Mouse (Mus musculus): ENCODE measurements around the gene Srd5a1.
A peak's percentile ranks its signal among the peaks of the same experiment; 100 is the strongest.

Gene Srd5a1

DNA sequence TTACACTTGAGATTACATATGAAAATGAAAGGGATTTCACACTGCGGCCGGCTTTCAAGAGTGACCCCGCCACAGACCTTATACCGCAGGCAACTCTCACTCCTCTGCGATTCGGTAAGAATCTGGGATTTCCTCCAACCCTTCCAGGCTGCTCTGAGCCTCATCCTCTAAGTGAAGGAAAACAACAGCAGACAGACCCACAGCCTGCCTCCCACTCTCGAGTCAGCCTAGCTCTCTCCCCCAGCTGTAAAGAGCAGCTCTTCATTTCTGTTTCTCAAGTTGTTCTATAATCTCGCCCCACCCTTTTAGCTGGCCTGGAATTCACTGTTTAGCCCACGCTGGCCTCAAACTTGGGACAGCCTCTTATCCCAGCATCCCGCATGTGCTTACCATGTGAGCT is 69.5 kb downstream of the Srd5a1 start:
- DNase-seq (ENCODE audit: low read depth, low spot score): no peak

DNA sequence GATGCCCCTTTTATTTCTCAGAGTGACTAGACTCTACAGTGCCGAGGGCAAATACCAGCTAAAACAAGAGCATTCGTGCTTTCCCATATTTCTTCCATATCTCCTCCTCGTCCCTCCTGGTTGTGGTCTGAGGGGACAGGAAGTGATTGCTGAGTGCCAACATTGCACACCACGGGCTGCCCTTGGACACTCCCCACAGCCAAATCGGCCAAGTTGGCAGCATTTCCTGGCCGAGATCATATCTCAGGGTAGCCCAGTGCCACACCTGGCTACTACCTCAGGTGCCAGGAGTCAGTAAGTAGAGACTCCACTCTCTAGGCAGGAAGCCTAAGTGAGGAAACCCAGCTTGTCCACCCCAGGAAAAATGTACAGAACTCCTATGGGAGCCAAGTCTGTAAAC is 70.0 kb downstream of the Srd5a1 start:
- DNase-seq (ENCODE audit: low read depth, low spot score): no peak

DNA sequence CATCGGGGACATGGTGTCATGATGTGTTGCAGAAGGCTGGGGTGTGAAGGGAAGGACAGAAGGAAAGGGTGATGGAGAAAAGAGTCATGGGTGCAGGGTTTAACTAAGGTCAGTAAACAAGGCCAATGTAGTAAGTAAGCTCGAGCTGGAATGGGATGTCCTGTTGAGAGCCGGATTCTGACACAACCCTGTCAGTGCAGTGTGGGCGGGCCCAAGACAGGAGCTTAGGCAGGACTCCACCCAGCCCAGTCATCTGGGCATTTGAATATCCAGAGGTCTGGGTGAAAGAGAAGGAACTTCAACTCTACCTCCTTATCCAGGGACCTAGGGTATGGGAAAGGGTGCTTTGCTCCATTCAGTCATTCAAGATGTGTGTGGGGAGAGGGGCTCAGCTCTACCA is 72.9 kb downstream of the Srd5a1 start:
- no peak for DNase-seq (ENCODE audit: low read depth, low spot score)

DNA sequence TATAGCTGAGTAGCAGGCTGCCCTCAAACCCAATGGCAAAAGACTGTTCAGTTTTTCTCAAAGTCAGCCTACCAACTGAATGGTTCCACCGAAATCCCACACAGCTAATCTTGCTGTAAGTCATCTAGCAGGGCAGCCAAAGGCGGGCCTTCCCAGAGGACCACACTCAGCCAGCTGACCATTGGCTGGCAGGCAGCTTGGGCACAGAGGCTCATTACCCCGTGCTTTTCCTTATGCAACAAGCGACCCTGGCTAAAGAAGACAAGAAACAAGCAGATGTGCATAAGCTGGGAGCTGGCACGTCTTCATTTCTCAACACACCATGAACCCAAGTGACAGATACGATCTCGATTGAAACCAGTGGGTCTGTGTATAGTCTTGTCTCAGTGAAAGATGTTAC is 73.9 kb downstream of the Srd5a1 start:
- DNase-seq (ENCODE audit: low read depth, low spot score): no peak

DNA sequence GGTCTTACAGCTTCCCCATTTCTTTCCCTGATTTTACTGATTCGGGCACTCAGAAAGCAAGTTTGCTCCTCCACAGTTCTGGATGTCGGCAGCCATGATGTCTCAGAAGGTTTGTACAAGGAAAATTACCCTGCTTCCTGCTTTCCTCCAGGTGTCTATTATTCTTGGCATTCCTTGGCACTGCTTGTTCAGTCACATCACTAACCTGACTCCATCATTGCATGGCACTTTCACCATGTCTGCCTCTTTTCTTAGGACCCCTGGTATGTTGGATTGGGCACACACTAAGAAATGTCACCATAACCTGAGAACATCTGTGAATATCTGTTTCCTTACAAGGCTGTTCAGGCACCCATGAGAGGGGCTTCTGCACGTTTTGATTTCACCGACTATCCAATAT is 75.2 kb downstream of the Srd5a1 start:
- DNase-seq (ENCODE audit: low read depth, low spot score): no peak

DNA sequence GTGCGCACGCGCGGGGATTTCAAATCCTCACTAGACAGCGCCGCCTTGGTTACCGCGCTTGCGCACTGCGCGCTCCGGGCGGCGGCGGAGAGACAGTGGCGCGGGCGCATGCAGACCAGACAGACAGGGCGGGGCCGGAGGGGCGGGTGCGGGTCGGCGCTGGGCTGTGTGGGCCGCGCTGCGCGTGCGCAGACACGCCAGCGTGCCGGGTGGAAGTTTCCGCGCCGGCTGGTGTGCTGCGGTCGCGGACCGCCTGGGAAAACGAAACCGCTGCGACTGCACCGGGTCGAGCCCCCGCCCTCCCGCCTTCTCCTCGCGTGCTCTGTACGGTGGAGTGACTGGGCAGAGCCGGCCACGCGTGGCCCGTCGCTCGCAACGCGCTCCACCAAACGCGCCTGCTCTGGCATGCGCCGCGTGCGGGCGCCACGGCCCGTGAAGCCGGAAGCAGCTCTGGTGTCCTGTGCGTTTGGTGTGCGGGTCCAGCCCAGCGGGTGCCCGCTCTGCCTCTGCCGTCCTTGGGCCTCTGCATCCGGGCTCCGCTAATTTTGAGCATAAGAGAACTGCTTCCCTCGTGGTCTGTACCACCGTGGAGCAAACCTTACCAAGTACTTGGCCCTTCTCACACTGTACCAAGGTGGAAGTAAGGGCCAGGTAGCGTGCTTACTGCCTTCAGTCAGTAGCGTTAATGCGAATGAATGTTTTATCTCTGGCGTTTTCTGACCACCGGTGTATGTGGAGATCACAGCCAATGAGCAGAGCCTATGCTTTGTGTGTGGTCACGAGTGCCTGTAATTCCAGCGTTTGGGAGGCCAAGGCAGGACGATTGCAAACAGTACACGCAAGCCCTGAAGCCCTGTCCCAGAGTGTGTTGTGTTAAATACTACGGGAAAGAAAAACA is 76.3 kb downstream of the Srd5a1 start:
- DNase-seq (ENCODE audit: low read depth, low spot score): peak; percentile 97

DNA sequence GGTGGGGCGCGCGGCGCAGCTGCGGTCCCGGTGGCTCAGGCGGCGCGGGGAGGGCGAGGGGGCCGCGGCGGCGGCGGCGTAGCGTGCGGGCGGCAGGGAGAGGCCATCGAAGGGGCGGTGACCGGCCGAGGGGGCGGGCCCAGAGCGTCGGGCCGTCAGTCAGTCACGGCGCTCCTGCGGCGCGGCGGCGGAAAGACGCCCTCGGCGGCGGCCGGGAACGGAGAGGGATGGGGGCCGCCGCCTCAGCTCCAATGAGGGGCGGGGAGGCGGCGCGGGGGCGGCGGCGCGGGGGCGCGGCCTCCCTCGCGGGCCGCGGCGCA is 76.9 kb downstream of the Srd5a1 start, which contains the start of gene Tent4a:
Gene Tent4a, minus strand, starts transcription at position 284 of the 320 bp plus-strand sequence.
- DNase-seq (ENCODE audit: low read depth, low spot score): no peak

DNA sequence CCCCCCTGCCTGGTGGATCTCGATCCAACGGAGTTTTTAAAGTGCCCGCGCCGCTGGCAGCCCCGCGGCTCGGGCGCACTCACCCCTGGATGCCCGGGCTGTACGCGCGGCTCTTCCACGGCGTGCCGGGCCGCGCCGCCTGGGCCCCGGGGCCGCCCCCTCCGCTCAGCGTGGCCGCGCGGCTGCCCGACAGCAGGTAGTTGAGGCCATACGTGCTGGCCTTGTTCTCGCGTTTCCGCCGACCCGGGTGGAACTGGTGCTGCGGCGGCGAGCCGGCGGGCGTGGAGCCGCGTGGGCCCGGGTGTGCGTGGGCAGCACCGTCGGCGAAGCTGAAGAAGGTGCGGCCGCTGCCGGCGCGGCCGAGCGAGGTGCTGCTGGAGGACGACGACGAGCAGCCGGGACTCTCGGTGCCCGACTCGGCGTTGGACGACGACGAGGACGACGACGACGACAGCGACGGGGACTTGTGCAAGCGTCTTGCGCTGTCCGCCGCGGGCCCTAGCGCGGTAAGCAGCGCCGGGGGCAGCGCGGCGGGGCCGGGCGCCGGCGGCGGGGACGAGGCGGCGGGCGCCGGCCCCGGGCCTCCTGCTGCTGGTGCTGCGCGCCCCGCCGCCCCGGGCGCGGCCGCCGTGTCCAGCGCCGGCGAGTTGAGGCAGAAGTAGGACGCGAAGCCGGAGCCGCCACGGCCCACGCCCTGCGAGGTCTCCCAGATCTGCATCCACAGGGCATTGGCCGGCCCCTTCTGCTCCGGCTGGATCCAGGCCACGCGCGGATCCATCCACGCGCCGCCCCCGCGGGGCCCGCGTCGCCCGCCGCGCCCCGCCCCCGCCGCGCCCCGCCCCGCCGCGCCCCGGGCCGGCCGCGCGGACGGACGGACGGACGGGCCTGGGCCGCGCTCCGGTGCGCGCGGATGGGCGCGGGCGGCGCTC is 77.6 kb downstream of the Srd5a1 start, which contains the start of gene Nsun2:
Gene Nsun2, plus strand, starts transcription at position 342 of the 929 bp plus-strand sequence.
- DNase-seq (ENCODE audit: low read depth, low spot score): no peak

DNA sequence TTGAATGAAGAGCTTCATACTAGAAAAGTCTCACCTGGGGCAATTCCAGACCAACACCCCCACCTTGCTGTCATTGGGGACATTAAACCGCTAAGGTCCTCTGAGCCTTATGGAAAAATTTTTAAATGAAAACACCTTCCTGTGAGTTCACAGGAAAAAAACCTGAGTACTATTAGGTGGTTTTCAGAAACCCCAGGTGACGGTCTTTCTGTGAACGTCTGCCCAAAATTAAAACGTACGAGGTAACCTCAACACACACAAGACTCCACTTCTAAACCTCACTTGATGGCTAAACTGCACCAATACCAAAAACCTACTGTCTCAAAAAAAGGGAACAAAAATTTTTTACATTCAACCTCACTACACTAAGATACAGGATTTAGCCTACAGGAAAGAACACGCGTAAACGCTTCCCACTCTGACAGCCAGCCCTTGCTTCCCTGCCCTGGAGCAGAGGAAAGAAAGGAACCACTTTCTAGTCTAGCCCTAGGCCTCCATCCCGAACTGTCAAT is 78.3 kb downstream of the Srd5a1 start:
- DNase-seq (ENCODE audit: low read depth, low spot score): no peak

DNA sequence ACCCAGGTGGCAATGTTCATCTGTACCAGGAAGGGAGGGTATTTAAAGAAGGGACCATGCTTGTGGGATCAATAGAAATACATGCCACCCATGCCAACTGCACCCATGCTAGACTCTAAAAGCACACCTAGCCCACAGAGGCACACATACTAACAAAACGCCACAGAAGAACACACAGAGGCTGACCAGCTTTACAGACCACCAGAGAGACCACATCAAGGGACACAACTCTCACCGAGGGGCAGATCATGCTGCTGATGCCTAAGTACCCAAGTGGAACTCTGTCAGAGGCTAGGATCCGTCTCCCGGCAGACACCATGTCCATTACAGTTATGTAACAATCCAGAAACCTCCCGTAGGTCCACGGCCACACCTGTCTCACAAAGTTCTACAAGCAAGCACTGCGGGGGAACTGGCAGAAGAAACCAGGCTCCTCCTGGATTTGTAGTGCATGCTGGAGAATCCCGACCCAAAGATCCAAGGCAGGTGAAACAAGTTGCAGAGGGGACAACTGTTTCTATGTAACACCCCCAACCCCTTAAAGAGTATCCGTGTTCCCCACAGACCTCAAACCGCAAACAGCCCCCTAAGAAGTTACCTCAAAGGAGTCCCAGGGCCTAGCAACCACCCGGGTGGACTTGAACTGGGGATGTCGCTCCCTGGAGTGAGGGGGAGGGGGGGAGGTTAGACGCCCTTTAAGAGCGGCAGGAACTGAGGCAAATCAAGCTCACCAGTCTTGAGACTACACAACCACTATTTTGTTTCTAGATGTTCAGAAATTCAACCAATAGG is 78.9 kb downstream of the Srd5a1 start:
- DNase-seq (ENCODE audit: low read depth, low spot score): no peak

DNA sequence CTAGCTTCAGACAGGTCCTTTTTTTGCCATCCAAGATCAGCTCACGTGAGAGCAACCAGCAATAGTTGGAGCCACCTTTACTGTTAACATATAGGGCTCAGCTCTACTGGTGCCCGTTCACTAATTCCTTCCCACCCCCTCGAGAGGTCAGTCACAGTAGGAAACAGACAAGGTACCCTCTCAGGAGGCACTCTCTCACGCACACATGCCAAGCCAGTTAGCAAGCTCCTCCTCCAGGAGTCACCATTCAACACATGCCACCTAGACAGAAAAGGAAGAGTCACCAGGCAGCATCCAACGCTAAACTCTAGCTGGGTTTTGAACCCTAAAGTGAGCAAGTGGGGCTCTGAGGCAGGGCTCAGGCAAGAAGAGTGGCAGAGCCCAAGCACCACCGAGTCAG is 79.8 kb downstream of the Srd5a1 start:
- no peak for DNase-seq (ENCODE audit: low read depth, low spot score)

DNA sequence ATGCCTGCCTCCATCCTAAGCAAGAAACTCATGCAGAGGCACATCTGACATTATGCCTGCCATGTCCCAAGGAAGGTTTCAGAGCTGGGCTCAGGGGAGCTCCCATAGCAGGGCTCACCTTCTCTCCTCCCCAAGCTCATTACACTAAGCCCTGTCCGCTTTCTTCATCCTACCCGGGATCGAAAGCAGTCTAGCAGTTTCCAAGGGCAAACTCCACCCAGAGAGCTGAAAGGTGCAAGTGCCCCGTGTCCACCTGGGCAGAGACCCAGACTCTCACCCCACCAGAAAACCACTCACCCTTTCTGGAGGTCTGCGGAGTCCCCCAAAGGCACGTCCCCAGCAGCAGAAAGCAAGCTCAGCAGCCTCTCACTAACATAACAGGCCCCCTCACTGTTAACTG is 80.3 kb downstream of the Srd5a1 start:
- no peak for DNase-seq (ENCODE audit: low read depth, low spot score)

DNA sequence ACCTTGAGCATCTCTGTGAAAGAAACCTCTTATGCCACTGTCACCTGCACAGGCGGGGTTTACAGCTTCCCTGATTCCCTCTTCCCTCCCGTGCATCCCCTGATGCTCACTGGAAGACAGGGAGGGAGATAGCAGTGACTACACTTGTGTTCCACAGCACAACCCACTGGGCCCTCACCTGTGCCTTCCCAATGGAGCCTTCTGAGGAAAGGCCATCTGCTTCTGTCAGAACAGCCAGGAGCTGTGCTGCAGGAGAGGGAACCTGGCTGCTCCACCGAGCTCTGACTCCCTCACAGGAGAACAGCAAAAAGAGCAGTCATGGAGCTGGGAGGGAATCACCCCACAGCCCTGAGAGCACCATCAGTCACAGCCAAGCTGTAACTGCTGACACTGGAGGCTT is 81.1 kb downstream of the Srd5a1 start:
- DNase-seq (ENCODE audit: low read depth, low spot score): no peak

DNA sequence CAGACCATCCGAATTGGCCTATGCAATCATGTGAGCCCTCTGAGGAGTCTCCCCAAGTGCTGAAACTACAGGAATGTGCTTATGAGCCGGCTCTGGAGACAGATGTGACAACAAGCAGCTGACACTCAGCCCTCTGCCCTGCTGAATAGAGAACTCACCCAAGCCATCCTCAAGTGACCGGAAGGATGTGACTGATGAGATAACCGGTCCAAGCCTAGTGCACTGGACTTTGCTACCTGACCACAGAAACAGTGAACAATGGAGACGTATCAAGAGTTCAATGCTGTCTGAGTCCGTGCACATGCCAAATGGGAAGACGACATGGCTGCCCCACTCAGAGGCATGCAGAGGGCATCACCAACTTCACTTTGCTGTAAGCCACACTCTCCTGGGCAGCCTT is 82.7 kb downstream of the Srd5a1 start:
- DNase-seq (ENCODE audit: low read depth, low spot score): no peak

DNA sequence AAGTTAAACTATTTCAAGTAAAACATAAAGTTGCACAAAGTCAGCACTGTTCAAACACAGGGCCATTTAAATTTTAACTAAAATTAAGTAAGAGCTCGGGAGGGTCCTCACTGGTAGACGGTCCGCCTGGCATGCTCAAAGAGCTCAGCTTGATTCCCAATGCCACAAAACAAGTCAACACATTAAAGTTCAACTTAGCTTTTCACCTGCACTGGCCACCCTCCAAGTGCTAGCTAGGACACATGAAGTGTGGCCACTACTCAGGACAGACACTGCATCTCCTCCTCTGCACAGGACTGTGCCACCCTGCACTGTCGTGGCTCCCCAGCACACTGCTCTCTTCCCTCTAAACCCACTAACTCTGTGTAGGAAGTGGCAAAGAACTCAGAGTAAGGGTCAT is 85.4 kb downstream of the Srd5a1 start:
- no peak for DNase-seq (ENCODE audit: low read depth, low spot score)

DNA sequence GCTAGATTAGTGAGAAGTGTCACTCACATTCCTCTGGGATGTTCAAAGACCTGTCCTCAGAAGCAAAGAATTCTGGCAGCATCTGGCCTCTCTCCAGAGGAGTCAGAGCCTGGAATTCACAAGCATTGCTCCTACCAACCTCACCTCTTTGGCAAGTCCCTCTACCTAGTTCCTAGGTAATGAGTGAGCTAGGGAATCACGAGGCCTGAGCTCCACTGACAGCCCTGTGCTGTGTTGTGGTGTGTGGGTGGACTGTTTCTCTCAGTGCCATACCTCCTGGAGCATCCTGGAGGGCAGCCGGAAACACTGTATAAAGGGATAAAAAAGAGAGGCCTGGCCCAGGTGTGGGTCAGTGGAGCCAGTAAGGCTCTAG is 87.1 kb downstream of the Srd5a1 start:
- no peak for DNase-seq (ENCODE audit: low read depth, low spot score)
